Mouse (Mus musculus) liver, postnatal 0 days (tissue): ENCODE measurements around the gene Man1a2. TPM values are rescaled to one million over a fixed set of nuclear protein-coding genes. Genes with fewer than 3 reads are reported as not detected.

Source experiments
- ATAC-seq: fragments of 200-750 bp; cut with Nextera tagmentation; 2 replicates; pipeline ENCODE4 v1.8.0; 2017; ENCODE audit warnings: mild to moderate bottlenecking, moderate library complexity
- DNase-seq: peaks from one replicate; pipeline ENCODE4 v3.0.0-alpha.2; 2016
- H3K27ac ChIP-seq: fragments of 300-500 bp; sonication (generic); 2 replicates; pipeline ENCODE4 v1.5.1; 2014; ENCODE audit warnings: antibody characterized with exemption, moderate library complexity, mild to moderate bottlenecking, low read depth
- H3K27me3 ChIP-seq: fragments of 300-500 bp; sonication (generic); 2 replicates; pipeline ENCODE4 v1.6.1; 2014; ENCODE audit warnings: low read length, control low read depth, mixed read lengths; ENCODE audit not compliant: insufficient read depth
- H3K36me3 ChIP-seq: fragments of 300-500 bp; sonication (generic); replicated peaks from 2 replicates; pipeline ENCODE4 v1.6.1; 2014; ENCODE audit warnings: mild to moderate bottlenecking, control low read depth, low read length, moderate library complexity, mixed read lengths; ENCODE audit not compliant: insufficient read depth
- H3K4me1 ChIP-seq: fragments of 300-500 bp; sonication (generic); 2 replicates; pipeline ENCODE4 v1.6.1; 2014; ENCODE audit warnings: antibody characterized with exemption, mild to moderate bottlenecking, control low read depth; ENCODE audit not compliant: insufficient read depth
- H3K4me2 ChIP-seq: fragments of 300-500 bp; sonication (generic); 2 replicates; pipeline ENCODE4 v1.6.1; 2014; ENCODE audit warnings: low read depth, mild to moderate bottlenecking, low read length, moderate library complexity, mixed read lengths
- H3K4me3 ChIP-seq: fragments of 300-500 bp; sonication (generic); 2 replicates; pipeline ENCODE4 v1.5.1; 2014; ENCODE audit warnings: low read depth, low read length
- H3K9ac ChIP-seq: fragments of 300-500 bp; sonication (generic); replicated peaks from 2 replicates; pipeline ENCODE4 v1.6.1; 2014; ENCODE audit warnings: mild to moderate bottlenecking, moderate library complexity
- H3K9me3 ChIP-seq: fragments of 300-500 bp; sonication (generic); 2 replicates; pipeline ENCODE4 v1.6.1; 2016; ENCODE audit warnings: mild to moderate bottlenecking, control low read depth, low read length, mixed read lengths
- CTCF ChIP-seq: sonication (generic); IDR thresholded peaks from 2 replicates; pipeline ENCODE4 v1.5.1; 2016; ENCODE audit warnings: antibody characterized with exemption, low read depth
- EP300 ChIP-seq: IDR thresholded peaks from 2 replicates; pipeline ENCODE4 v1.6.1; 2016; ENCODE audit warnings: antibody characterized with exemption, low read depth, mild to moderate bottlenecking
- WGBS: fragments of 180-500 bp; shearing (Covaris S2); extraction: QIAGEN DNeasy Blood & Tissue Kit; methylation state at CpG from one replicate; pipeline ENCODE4 v1.1.7; 2014; ENCODE audit not compliant: insufficient replicate concordance; 5-methylcytosine and 5-hydroxymethylcytosine counted together
- polyA plus RNA-seq: library from polyadenylated mRNA; unstranded; fragments of >200 nt; fragmentation: Nextera tagmentation; extraction: Ambion mirVana; gene quantifications from 2 replicates; pipeline ENCODE4 v1.2.1, GENCODE M21; 2015

Man1a2 gene
- polyA plus RNA-seq, 1 experiment from 2014 or later, result 40.4 TPM

- no peak for DNase-seq
- no peak overlapping the region for H3K4me3 ChIP-seq
- ATAC-seq, result 0 out of 2 replicates have a peak, but pooled peaks have one; percentile 31
- no peaks in the 10 kb centered on the region for H3K27me3 ChIP-seq
- no peaks in the 10 kb centered on the region for H3K9me3 ChIP-seq
- WGBS, result 50% methylated on average over 8 of the region's 8 CpGs
- H3K36me3 ChIP-seq, result no peaks in the 10 kb centered on the region
- H3K4me1 ChIP-seq, result no peaks in the 10 kb centered on the region
- H3K27ac ChIP-seq, result peak overlapping the region; percentile 31; the same call in 1 of the 2 replicates
- TF ChIP-seq CTCF (no peak), EP300 (no peak)
- no peak overlapping the region for H3K9ac ChIP-seq
- H3K4me2 ChIP-seq, result no peak overlapping the region
Observed at GRCm38 (mm10) chr3:100515093-100515753, 170.1 kb downstream of the Man1a2 start.

Other genes starting within 250 kb of the Man1a2 start
- gene Tent5c, start 196.2 kb downstream of the Man1a2 start, polyA plus RNA-seq, result 30.7 and 32.5 TPM in 2 replicates
- gene Vtcn1, start 140.0 kb upstream of the Man1a2 start, polyA plus RNA-seq, result 0.05 TPM in 2 replicates
- 0.59 and 0.67 TPM in 2 replicates for gene Trim45, start 236.7 kb upstream of the Man1a2 start, polyA plus RNA-seq